Mouse (Mus musculus) erythroblast, embryonic 14.5 days (primary cell): ENCODE measurements at regions not wholly inside any gene's neighbourhood (a gene's known extent, or its start where the extent isn't known, plus 50 kb on each side); places are given as distances from the start of the nearest gene placed in this dataset.

Experiments used
- GATA1 ChIP-seq: IDR thresholded peaks from 2 replicates; pipeline ENCODE4 v1.6.1; 2012; ENCODE audit warnings: low read length, inconsistent platforms, mixed read lengths
- TAL1 ChIP-seq: IDR thresholded peaks from 3 replicates; pipeline ENCODE4 v1.6.1; 2012; ENCODE audit warnings: low read length, inconsistent platforms, mixed read lengths

GRCm38 (mm10) chr13:106406608-106407038, 530.1 kb downstream of the Ipo11 start:
- TF ChIP-seq GATA1: no peak
- TF ChIP-seq TAL1: no peak
